Mouse (Mus musculus) lung, embryonic 14.5 days (tissue): Measurements from ENCODE around the gene Isy1. TPM values are rescaled to one million over a fixed set of nuclear protein-coding genes. Genes with fewer than 3 reads are reported as not detected.

ENCODE experiments used
- ATAC-seq: fragments of 200-750 bp; cut with Nextera tagmentation; 2 replicates; pipeline ENCODE4 v1.8.0; 2017; ENCODE audit warnings: mild to moderate bottlenecking, moderate TSS enrichment, moderate library complexity; ENCODE audit not compliant: insufficient read depth
- DNase-seq: peaks from one replicate; pipeline ENCODE4 v3.0.0-alpha.2; 2015
- H3K27ac ChIP-seq: fragments of 300-500 bp; sonication (generic); 2 replicates; pipeline ENCODE4 v1.5.1; 2014; ENCODE audit warnings: low read depth, mild to moderate bottlenecking, moderate library complexity
- H3K27me3 ChIP-seq: fragments of 300-500 bp; sonication (generic); 2 replicates; pipeline ENCODE4 v1.6.1; 2014; ENCODE audit warnings: low read length, control low read depth; ENCODE audit not compliant: insufficient read depth
- H3K36me3 ChIP-seq: fragments of 300-500 bp; sonication (generic); 2 replicates; pipeline ENCODE4 v1.6.1; 2014; ENCODE audit warnings: control low read depth; ENCODE audit not compliant: insufficient read depth
- H3K4me1 ChIP-seq: fragments of 300-500 bp; sonication (generic); 2 replicates; pipeline ENCODE4 v1.6.1; 2014; ENCODE audit warnings: antibody characterized with exemption, control low read depth; ENCODE audit not compliant: insufficient read depth
- H3K4me2 ChIP-seq: fragments of 300-500 bp; sonication (generic); 2 replicates; pipeline ENCODE4 v1.6.1; 2014; ENCODE audit warnings: mild to moderate bottlenecking
- H3K4me3 ChIP-seq: fragments of 300-500 bp; sonication (generic); 2 replicates; pipeline ENCODE4 v1.5.1; 2014; ENCODE audit warnings: low read depth, low read length
- H3K9ac ChIP-seq: fragments of 300-500 bp; sonication (generic); 2 replicates; pipeline ENCODE4 v1.6.1; 2014
- H3K9me3 ChIP-seq: fragments of 300-500 bp; sonication (generic); 2 replicates; pipeline ENCODE4 v1.6.1; 2016; ENCODE audit warnings: low read depth, low read length, control low read depth
- CTCF ChIP-seq: IDR thresholded peaks from 2 replicates; pipeline ENCODE4 v1.5.1; 2016; ENCODE audit warnings: antibody characterized with exemption, low read depth
- WGBS: fragments of 180-500 bp; shearing (Covaris S2); extraction: QIAGEN DNeasy Blood & Tissue Kit; methylation state at CpG from one replicate; pipeline ENCODE4 v1.1.7; 2014; 5-methylcytosine and 5-hydroxymethylcytosine counted together
- polyA plus RNA-seq: library from polyadenylated mRNA; unstranded; fragments of >200 nt; fragmentation: Nextera tagmentation; extraction: Ambion mirVana; gene quantifications from 2 replicates; pipeline ENCODE4 v1.2.1, GENCODE M21; 2014

Isy1 gene
- polyA plus RNA-seq, 1 experiment from 2014 or later = 50.8 TPM

- Histone ChIP-seq H3K4me3 (no peak within 1 kb of the TSS), H3K4me1 (no peaks in the 10 kb centered on the region), H3K9ac (no peak within 1 kb of the TSS), H3K27ac (no peak within 1 kb of the TSS), H3K27me3 (no peaks in the 10 kb centered on the region), H3K9me3 (no peaks in the 10 kb centered on the region), H3K4me2 (no peak within 1 kb of the TSS), H3K36me3 (peaks cover 30% of the 10 kb centered on the region)
- no peak for DNase-seq
- 90% methylated on average over 7 of the region's 7 CpGs for WGBS
- ATAC-seq = no peak
- no peak for TF ChIP-seq CTCF
Observed at GRCm38 (mm10) chr6:87835695-87836094, 2.9 kb downstream of the Isy1 start, which contains the start of gene Gm45140. Gene Gm45140 (minus strand): TSS chr6:87835795.

GRCm38 (mm10) chr6:87820366-87820765, 18.2 kb downstream of the Isy1 start:
- H3K9me3 ChIP-seq = no peaks in the 10 kb centered on the region
- H3K4me2 ChIP-seq = no peak overlapping the region
- no peak for TF ChIP-seq CTCF
- ATAC-seq (no peak), DNase-seq (no peak)
- H3K4me3 ChIP-seq = no peak overlapping the region
- no peaks in the 10 kb centered on the region for H3K4me1 ChIP-seq
- WGBS = 91% methylated on average over 2 of the region's 2 CpGs
- no peaks in the 10 kb centered on the region for H3K27me3 ChIP-seq
- no peak overlapping the region for H3K27ac ChIP-seq
- no peak overlapping the region for H3K9ac ChIP-seq
- peaks cover 86% of the 10 kb centered on the region for H3K36me3 ChIP-seq

GRCm38 (mm10) chr6:87814486-87814885, 24.1 kb downstream of the Isy1 start:
- 91% methylated on average over 5 of the region's 5 CpGs for WGBS
- Histone ChIP-seq H3K9ac (no peak overlapping the region), H3K36me3 (peaks cover 51% of the 10 kb centered on the region), H3K27ac (no peak overlapping the region), H3K27me3 (no peaks in the 10 kb centered on the region), H3K4me3 (no peak overlapping the region), H3K9me3 (no peaks in the 10 kb centered on the region), H3K4me2 (no peak overlapping the region), H3K4me1 (peaks cover 5% of the 10 kb centered on the region; the same call in 1 of the 2 replicates)
- no peak for ATAC-seq
- no peak for DNase-seq
- no peak for TF ChIP-seq CTCF

- no peak for ATAC-seq
- 90% methylated on average over 1 of the region's 1 CpGs for WGBS
- no peak for TF ChIP-seq CTCF
- Histone ChIP-seq H3K4me1 (peaks cover 5% of the 10 kb centered on the region; the same call in 1 of the 2 replicates), H3K9me3 (no peaks in the 10 kb centered on the region), H3K9ac (no peak overlapping the region), H3K36me3 (peaks cover 32% of the 10 kb centered on the region), H3K4me2 (peak overlapping the region; percentile 74), H3K27ac (peak overlapping the region; percentile 77), H3K27me3 (no peaks in the 10 kb centered on the region), H3K4me3 (peak overlapping the region; percentile 77)
- DNase-seq = no peak
Observed at GRCm38 (mm10) chr6:87812656-87813055, 25.9 kb downstream of the Isy1 start.

GRCm38 (mm10) chr6:87811675-87812338, 26.8 kb downstream of the Isy1 start, which contains the start of gene Rab43:
Gene Rab43 (minus strand): TSS chr6:87812164.
- Histone ChIP-seq H3K9me3 (no peaks in the 10 kb centered on the region), H3K27ac (peak within 1 kb of the TSS; percentile 83), H3K4me1 (peaks cover 5% of the 10 kb centered on the region; the same call in 1 of the 2 replicates), H3K27me3 (no peaks in the 10 kb centered on the region), H3K36me3 (peaks cover 24% of the 10 kb centered on the region; the same call in 1 of the 2 replicates), H3K4me2 (peak within 1 kb of the TSS; percentile 74), H3K9ac (peak within 1 kb of the TSS; percentile 77), H3K4me3 (peak within 1 kb of the TSS; percentile 77)
- WGBS = under 1% methylated on average over 56 of the region's 56 CpGs
- ATAC-seq (peak; percentile 96), DNase-seq (peak; percentile 95)
- TF ChIP-seq CTCF = peak; percentile 28; the same call in 1 of the 2 replicates

GRCm38 (mm10) chr6:87810713-87811669, 27.6 kb downstream of the Isy1 start:
- peak overlapping the region; percentile 77 for H3K4me3 ChIP-seq
- H3K36me3 ChIP-seq = peaks cover 17% of the 10 kb centered on the region; the same call in 1 of the 2 replicates
- WGBS = under 1% methylated on average over 77 of the region's 77 CpGs
- no peak for TF ChIP-seq CTCF
- H3K27ac ChIP-seq = peak overlapping the region; percentile 83
- peak overlapping the region; percentile 74 for H3K4me2 ChIP-seq
- H3K4me1 ChIP-seq = peaks cover 5% of the 10 kb centered on the region; the same call in 1 of the 2 replicates
- ATAC-seq (peak; percentile 63), DNase-seq (peak; percentile 68)
- no peaks in the 10 kb centered on the region for H3K9me3 ChIP-seq
- no peaks in the 10 kb centered on the region for H3K27me3 ChIP-seq
- peak overlapping the region; percentile 77 for H3K9ac ChIP-seq

GRCm38 (mm10) chr6:87810311-87810710, 28.3 kb downstream of the Isy1 start:
- H3K4me1 ChIP-seq = peaks cover 5% of the 10 kb centered on the region; the same call in 1 of the 2 replicates
- peak overlapping the region; percentile 27; the same call in 1 of the 2 replicates for H3K27ac ChIP-seq
- no peaks in the 10 kb centered on the region for H3K9me3 ChIP-seq
- peak overlapping the region; percentile 77 for H3K4me3 ChIP-seq
- H3K27me3 ChIP-seq = no peaks in the 10 kb centered on the region
- peaks cover 16% of the 10 kb centered on the region; the same call in 1 of the 2 replicates for H3K36me3 ChIP-seq
- no peak for TF ChIP-seq CTCF
- peak overlapping the region; percentile 74 for H3K4me2 ChIP-seq
- H3K9ac ChIP-seq = peak overlapping the region; percentile 77; the same call in 1 of the 2 replicates
- no peak for ATAC-seq
- no peak for DNase-seq
- 34% methylated on average over 6 of the region's 6 CpGs for WGBS
